Mouse (Mus musculus): ENCODE results near the gene Erg.
A peak's percentile ranks its signal among the peaks of the same experiment; 100 is the strongest.

The Erg gene

DNA sequence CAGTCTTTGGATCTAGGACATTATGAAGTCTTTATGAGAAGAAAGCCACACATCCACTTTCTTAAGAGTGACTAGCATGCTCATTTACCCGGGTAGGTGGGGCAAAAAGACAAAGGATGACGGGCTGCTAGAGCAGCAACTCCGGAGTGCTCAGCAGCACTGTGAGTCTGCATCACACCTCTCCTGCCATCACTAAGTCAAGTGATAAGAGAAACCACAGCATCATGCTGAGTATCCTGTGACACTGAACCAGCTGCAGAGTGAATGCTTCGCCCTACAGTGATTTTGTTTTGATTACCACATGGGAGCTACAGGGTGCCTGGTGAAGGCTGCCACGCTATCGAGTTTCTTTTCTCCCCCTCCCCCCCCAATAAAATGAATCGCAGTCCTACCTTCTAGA, 145.2 kb downstream of the Erg start:
- peak; percentile 23 for DNase-seq (ENCODE audit: low spot score)

DNA sequence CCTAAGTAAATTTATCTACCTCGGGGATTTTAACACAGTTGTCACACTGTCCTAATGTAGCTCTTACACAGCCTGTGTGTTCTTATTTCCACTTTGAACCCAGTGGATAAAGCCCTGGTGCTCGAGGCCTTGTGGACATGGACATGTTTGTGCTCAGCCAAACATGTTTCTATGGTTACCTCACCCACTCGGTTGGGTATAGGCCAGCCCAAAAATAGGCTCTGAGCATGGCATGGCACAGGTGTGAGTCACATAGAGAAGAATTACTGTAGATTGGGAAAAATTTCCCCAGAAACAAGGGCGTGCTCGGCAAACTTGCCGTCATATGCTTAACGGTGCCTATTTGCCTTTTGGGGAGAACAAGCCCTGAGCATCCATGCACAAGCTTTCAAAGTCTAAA, 146.1 kb downstream of the Erg start:
- no peak for DNase-seq (ENCODE audit: low spot score)

DNA sequence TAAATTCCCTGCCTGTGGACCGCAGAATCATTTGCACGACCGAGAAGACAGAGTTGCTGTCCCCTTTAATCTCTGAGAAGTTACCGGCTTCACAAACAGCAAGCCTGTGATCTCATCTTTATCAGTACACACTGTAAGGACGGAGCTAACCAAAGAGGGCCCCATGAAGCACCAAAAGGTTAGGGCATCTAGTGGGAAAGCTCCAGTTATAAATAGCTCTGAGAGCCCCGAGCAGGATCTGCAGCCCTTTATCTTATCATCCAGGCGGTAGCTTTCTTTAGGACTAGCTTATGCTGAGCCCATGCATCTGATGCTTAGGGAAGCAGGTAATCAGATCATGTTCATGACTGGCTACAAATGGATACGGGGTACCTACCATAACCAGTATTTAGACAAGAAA, 146.6 kb downstream of the Erg start:
- no peak for DNase-seq (ENCODE audit: low spot score)

DNA sequence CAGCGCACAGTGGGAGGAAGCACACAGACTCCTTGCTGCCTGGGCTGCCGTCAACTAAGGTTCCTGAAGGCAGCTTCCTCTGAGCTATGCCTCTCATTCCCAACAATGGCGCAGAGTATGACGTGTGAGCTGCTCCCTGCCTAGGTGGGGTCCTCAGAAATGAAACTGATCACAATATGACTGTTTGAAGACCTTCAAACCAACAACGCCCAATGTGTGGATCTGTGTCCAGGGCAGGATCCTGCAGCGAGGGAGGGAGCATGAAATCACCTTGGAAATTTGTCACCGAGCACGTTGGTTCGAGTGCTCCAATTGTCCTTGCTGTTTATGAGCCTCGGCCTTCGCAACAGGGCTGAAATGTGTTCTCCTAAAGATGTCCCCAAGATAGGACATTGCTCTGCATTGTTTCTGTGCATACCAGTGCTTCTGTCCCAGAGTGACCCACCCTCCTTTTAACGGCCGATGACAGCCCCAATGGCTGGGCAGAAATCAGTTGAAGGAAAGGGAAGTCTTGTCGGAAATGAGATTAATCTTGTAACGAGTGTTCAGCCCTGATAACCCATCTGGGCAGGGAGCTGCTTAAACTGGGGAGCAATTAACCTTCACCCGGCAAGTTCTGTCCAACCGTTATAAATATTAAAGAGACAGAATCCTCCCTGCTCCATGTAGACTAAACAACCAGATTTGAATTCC, 147.4 kb downstream of the Erg start:
- no peak for DNase-seq (ENCODE audit: low spot score)

DNA sequence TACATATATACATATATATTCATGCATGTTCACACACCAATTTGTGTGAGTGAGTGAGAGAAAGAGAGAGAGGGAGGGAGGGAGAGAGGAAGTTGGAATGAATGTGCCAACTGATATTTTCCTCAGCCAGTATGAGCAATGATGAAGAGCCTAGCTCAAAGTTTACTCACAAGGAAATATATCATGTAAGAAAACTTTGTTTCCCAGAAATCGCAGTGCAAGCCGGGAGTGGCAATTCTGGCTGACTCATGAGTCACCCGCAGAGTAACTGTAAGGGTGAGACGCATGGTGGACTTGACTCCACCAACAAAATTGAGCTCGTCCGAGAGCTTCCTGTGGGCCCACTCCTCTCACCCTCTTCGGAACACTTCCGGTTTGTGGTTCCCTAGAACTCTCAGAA, 149.8 kb downstream of the Erg start:
- no peak for DNase-seq (ENCODE audit: low spot score)

DNA sequence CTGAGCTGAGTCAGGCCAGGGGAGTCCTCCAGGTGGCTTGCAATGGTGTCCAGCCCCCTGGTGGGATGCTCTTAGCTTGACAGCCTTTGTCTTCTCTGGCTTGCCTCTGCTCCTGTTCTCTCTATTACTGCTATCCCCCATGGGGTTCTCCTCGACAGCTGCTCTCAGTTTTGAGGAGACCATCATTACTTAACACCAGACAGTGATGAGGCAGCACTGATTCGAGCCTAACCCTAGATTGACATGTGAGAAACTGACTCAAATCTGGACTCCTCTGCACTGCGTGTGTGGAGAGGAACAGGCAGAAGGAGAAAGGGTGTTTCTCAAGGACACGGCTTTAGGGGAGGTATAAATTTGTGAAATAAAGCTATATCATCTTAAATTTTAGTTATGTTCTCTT, 150.3 kb downstream of the Erg start:
- DNase-seq (ENCODE audit: low spot score): no peak

DNA sequence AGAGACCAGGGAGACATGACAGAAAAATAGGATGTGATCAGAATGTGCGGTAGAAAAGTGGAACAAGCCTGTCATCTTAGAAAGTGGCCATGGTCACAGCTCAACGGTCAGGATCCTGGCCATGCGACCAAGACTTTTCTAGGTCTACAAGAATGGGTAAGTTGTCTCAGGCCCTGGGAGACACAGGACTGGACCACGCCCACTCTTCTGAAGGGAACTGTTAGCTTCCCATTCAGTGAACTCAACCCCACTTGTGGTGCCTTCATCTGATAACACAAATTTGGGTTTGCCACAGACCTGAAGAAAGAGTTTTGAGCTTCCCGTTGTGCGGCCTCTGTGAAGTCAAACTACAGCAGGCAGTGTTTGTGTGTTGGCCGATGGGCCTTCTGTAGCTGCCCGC, 152.0 kb downstream of the Erg start:
- peak; percentile 11 for DNase-seq (ENCODE audit: low spot score)

DNA sequence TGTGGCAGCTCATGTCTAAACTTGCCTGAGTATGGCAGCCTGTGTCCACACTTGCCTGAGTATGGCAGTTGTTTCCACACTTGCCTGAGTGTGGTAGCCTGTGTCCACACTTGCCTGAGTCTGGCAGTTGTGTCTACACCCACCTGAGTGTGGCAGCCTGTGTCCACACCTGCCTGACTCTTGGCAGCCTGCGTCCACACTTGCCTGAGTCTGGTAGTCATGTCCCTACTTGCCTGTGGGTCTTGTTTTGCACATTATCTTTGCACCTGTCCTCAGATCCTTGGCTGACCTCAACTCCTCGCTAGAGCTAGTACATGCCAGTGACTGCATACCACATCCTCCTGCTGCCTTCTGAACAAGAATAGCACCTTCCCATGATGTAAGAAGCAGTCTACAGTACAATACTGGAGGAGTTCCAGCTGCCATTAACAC, 153.8 kb downstream of the Erg start:
- no peak for DNase-seq (ENCODE audit: low spot score)

DNA sequence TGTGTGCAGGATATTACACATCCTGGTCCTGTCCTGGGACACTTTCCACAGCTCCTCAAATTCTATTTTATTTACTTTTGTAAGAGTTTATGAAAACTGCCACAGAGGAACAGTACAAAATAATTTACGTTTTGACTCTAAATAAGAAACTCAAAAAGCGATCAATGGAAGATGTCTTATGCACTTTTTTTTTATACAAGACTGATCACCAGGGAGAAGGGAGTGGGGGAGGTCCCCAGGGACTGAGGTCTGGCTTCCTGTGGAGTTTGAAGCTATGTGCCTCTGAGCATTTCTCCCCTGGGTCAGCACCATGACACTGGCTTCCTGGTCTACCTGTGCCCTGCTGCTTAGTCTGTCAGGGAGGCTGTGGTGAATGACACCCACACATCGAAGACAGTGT, 156.5 kb downstream of the Erg start:
- DNase-seq (ENCODE audit: low spot score): no peak

DNA sequence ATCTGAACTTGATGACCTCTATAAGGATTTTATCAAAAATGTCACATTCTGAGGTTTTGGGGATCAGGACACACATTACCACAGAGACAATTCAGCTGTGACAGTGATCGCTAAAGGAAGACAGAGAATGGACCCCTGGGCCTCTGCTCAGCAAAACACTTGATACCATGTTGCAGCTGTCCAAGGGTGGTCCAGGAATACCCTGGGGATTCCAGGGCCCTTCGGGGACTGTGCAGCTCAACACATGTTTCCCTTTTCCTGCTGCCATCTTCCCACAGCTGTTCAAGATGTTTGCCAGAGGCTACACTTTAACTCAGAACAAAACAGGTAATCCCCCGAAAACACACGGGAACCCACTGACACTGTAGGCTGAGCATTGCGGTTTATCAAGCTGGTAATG, 158.2 kb downstream of the Erg start:
- no peak for DNase-seq (ENCODE audit: low spot score)

DNA sequence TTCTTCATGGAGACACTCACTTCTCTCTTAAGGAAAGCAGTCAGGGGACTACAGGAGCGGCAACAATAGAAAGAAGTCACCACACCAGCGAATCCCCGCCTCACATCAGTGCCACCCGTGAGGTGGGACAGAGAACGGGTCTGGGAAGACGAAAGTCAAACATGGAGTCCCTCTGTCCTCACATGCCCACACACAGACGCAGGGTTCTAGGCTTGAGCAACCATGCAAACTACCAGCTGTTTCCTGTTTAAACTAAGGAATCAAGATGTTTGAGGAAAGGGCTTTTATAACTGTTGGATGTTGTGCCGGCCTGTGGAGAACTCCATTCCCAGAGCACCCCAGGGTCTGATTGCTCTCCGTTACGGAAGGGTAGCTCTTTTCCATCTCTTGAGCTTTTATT, 158.9 kb downstream of the Erg start:
- DNase-seq (ENCODE audit: low spot score): no peak

DNA sequence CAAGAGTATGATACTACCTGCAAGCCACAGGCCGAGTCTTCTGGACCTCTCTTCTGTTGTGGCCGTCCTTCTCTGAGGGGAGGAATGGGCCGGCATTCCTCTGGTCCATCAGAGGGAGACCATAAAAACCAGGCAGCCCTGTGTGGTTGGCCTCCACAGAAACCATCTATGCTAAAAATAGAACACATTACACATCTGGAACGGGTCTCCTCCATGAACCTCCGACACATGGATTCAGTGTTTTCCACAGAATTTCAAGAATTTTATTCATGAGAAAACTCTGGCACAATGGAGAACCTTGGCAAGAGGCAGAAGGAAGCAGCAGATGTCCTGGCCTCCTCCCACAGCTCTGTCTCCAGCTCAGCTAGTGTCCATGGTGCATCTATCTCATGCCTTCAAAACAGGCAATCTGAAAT, 163.7 kb downstream of the Erg start:
- DNase-seq (ENCODE audit: low spot score): no peak

DNA sequence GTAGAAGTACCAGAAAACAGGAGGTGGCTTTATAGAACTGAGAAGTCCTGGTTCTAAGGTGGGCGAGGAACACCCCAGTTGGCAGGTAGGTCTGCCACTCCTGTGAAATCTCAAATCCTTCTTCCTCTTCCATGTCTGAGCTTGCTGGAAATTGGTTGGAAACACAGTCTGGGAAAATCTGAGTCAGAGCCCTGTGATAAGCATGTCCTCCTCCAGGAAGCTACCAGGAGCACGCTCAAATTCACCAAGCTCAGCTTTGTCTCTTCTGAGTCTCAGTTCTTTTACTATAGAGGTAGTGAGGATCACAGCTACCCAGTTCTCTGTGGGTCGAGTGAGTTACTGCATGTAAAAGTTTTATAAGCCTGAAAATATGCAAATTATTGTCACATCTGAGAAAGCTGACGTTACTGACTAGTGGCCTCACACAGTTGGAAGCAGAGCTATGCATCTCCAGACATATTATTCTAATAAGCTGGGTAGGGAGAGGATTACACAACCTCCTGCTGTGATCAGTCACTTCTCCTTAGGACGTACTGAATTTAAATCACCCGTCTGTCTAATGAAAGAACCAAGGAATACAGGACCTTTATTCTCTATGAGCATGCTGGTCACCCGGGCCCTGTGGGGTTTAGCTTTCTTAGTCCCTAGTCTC, 165.0 kb downstream of the Erg start:
- DNase-seq (ENCODE audit: low spot score): no peak

DNA sequence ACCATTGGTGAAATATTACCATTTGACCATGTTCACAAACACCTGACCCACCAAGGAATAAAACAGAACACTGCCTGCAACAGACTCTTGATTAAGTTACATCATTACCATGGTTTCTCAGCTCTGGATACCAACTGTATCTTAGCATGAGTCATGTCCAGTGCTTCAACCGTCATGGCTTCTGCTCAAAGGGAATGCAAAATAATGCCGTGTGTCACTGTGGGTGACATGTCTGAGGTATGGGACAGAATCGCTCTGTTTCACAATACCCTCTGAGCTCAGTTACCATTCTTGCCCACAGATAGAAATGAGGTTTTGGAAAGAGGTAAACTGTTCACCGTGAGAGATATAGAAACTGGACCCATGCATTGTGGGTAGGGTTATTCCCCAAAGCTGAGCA, 170.5 kb downstream of the Erg start:
- DNase-seq (ENCODE audit: low spot score): no peak

DNA sequence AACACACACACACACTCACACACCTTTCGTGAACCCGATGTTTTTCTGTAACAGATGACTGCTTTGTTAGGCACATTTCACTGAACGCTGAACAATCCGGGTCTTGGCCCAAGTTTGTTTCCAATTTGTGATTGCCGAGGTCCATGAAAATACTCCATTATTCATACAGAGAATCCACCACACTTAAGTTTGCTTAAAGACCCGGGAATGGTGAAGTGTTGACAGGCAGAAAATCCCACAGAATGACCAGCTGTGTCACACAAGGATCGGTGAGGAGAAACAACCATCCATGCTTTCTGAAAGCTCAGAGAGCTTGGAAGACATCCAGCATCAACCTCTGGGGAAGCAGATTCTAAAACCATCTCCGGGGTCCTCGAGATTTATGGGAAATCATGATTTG, 171.0 kb downstream of the Erg start:
- no peak for DNase-seq (ENCODE audit: low spot score)

DNA sequence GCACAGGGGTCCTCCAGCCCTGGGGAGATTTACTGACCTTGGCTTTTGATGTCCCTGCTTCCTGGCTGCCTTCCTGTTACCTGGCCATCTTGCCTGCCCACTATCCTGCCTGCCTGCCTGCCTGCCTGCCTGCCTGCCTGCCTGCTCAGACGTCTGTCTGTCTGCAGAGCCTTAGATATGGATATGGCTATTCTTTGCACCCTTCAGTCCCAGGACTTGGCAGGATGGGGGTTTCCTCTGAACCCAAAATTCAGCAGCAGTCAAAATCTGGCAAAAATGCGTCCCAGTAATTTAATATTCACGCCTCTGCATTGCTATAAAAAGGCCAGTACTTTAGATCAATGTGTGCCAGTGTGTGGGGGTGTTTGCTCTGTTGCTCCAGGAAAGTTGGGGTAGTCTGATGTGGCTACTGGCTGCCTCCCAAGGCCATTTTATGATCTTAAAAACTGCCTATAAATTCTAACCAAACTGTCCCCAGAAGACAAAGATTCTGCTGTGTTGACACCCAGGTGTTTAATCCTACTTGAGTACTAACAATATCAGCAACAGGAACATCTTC, 172.9 kb downstream of the Erg start:
- DNase-seq (ENCODE audit: low spot score): no peak

DNA sequence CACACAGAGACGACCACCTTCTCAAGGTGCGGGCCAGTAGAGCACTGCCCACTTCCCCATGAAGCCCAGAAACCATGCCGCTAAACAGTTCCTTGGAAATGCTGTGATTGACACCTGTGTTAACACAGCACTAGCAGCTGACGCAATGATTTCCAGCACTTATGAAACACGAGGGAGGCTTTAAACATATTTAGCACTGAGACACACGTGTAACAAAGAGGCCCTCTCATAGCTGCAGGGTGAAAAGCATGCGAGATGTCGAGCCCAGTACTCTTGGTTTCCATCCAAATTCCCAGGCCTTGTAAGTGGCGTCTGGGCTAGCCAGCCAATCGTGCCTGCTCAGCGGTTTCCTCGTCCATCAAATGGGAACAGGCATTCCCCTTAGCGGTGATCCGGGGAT, 178.3 kb downstream of the Erg start:
- no peak for DNase-seq (ENCODE audit: low spot score)

DNA sequence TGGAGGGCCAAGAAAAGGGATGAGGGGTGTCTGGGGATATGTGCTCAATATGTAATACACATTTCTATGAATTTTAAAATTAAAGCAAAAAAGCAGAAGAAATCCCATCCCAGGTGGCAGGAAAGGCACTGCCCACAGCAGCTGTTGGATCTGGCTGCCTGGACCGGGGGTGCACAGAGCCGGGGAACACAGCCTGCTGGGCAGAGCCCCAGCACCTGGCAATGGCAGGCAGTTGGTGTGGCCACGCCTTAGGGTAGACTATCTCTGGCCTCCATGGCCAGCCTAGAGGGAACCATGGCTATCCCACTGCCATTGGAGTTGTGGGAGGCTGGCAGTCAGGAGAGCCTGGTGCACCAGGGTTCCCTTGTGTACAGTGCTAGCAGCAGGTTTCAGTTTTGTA, 180.9 kb downstream of the Erg start:
- DNase-seq (ENCODE audit: low spot score): no peak

DNA sequence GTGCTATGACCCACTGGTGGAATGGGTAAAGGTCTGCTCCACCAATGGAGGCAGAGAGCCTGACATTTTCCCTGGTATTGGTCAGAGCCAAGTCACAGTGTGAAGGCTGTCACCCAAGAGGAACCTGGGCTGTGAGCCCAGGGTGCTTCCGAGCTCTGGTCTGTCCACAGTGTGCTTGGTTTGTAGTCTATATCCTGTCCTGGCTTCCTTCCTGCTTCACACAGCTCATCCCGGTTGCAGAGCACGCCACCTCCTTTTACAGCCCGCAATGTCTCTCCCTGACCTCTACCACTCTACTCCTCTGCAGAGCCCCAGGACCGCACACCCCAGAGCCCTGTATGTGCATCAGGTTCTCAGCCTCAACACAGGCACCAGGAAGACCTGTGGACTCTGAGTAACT, 182.9 kb downstream of the Erg start:
- no peak for DNase-seq (ENCODE audit: low spot score)

DNA sequence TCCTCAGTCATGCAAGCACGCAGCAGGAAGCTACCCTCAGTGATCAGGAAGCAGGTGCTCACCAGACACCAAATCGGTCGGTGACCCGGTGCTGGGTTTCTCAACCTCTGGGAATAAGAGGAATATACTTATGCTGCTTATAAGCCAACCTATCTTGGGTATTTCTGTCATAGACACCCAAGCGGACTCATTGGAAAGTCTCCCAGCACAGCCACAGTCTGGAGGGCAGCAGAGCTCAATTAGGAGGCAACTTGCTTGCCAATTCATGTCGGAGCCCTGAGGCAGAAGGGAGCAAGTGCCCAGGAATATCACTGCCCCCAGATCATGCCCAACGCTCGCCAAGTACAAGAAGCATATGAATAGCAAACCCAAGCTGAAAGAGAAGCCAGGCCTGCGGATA, 184.5 kb downstream of the Erg start:
- DNase-seq (ENCODE audit: low spot score): no peak

DNA sequence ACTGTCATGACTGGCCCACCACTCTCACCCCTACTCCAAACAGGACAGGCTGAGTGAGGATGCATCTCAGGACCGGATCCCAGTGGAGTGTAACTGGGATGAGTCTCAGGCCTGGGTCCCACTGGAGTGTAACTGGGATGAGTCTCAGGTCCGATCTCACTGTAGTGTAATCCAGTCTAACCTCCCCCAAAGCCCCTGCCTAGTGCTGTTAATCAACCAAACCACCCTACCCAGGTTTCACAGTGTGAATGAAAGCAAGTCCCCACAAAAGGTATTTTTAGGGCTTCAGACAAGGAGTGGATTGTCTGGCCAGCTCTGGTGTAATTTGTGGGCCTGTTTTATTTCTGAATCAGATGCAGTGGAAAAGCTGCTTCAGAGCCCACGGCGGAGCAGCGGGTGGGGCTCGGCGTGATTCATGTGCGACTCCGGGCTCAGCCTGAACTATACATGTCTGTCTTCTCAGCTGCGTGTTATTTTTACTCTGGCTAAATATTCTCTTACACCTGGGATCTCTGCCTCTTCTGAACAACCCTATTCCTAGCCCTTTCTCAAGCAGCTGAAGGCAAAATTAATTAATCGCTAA, 187.5 kb downstream of the Erg start:
- no peak for DNase-seq (ENCODE audit: low spot score)

DNA sequence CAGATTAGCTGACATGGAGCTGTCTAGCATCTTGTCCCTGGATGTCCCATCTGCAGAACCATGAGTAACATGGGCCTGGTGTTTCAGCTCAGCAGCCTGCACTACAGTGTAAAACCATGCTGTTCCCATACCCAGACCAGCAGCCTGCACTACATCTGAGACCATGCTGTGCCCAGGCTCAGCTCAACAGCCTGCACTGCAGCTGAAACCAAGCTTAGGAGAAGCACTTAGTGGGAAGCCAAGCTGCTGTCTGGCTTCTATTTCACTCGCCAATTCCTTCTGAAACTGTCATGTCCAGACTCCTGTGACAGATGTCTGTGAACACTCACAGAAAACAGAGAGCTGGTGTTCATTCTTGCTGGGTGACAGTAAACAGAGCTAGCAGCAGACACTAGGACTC, 195.6 kb downstream of the Erg start:
- no peak for DNase-seq (ENCODE audit: low spot score)

DNA sequence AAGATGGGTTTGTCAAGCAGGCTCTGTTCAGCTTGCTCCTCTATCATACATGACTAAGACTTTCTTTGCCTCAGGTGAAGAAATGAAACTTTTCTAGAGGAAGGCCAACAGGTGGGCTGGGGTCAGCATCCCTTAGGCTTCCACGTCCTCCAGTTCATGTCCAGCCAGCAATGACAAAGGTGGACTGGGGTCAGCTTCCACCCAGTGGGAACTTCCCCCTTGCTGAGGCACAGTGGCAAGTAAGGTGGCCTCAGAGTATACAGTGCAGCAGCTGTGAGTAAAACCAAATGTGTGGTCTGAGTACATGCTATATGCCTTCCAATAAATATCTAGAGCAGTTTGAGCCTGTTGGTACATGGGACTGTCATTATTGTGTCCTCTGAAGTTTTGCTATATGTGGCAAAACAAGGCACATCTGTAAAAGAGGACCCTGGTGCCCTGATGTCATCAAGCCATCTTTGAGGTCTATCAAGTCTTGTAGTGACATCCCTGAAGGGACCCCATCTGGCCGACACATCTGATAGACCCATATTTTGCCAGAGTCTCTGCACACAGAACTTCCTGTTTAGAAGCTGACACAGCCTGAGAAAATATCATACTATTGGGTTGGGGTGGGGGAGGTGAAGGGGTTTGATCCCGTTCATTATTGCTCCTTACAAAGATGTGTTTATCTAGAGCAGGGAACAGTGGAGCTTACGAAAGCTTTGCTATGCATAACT, 197.4 kb downstream of the Erg start:
- no peak for DNase-seq (ENCODE audit: low spot score)

Measured in T-cell, adult 2 months (primary cell).